Mouse (Mus musculus) embryo, embryonic 11.5 days (tissue): Measurements from ENCODE around the gene Olfr1111.
"Not testable (repeated sequence)": the region's sequence is repeated elsewhere in the genome, so short reads cannot be mapped to it uniquely, and the experiment has no call there.

ENCODE experiments used
- DNase-seq: peaks from one replicate; pipeline ENCODE4 v3.0.0-alpha.2; 2012; ENCODE audit warnings: low read depth, low spot score

Olfr1111 gene

GRCm38 (mm10) chr2:87152524-87152923, at the start of gene Olfr1111:
Olfr1111 (minus strand) TSS chr2:87152624.
- no peak for DNase-seq

GRCm38 (mm10) chr2:87187498-87187897, 35.1 kb upstream of the Olfr1111 start, which contains the start of gene Olfr1112:
Olfr1112 (plus strand) TSS chr2:87187798.
- DNase-seq, result no peak

- DNase-seq, result not testable (repeated sequence)
Measured at GRCm38 (mm10) chr2:87167731-87168130, 15.3 kb upstream of the Olfr1111 start.

GRCm38 (mm10) chr2:87140200-87140599, 12.2 kb downstream of the Olfr1111 start, which contains the start of gene Olfr1110:
Olfr1110 (minus strand) TSS chr2:87140300.
- DNase-seq, result no peak

- DNase-seq, result no peak
Measured at GRCm38 (mm10) chr2:87114467-87114866, 38.0 kb downstream of the Olfr1111 start, which contains the start of gene Olfr259. Olfr259 (minus strand) TSS chr2:87114567.
